Mouse (Mus musculus): ENCODE results near the gene Olfr638. TPM values are rescaled to one million over a fixed set of nuclear protein-coding genes. Genes with fewer than 3 reads are reported as not detected.

Olfr638 gene
- polyA plus RNA-seq, 1 experiment from 2014 or later: not detected

Other genes with a start within 250 kb of the Olfr638 start
- gene Olfr630, start 241.4 kb upstream of the Olfr638 start, polyA plus RNA-seq (2015; fragmentation: Nextera tagmentation; extraction: Ambion mirVana): not detected in 2 replicates
- not detected in 2 replicates for gene Olfr69, start 227.2 kb upstream of the Olfr638 start, polyA plus RNA-seq (2015; fragmentation: Nextera tagmentation; extraction: Ambion mirVana)
- not detected in 2 replicates for gene Olfr68, start 219.0 kb upstream of the Olfr638 start, polyA plus RNA-seq (2015; fragmentation: Nextera tagmentation; extraction: Ambion mirVana)
- gene Olfr67, start 206.9 kb upstream of the Olfr638 start, polyA plus RNA-seq (2015; fragmentation: Nextera tagmentation; extraction: Ambion mirVana): not detected in 2 replicates
- 2,879 and 3,105 TPM in 2 replicates for gene Hbb-bt, start 184.8 kb upstream of the Olfr638 start, polyA plus RNA-seq (2015; fragmentation: Nextera tagmentation; extraction: Ambion mirVana)
- 7,996 and 8,703 TPM in 2 replicates for gene Hbb-bs, start 170.7 kb upstream of the Olfr638 start, polyA plus RNA-seq (2015; fragmentation: Nextera tagmentation; extraction: Ambion mirVana)
- gene Hbb-bh2, start 158.2 kb upstream of the Olfr638 start, polyA plus RNA-seq (2015; fragmentation: Nextera tagmentation; extraction: Ambion mirVana): not detected in 2 replicates
- gene Hbb-bh1, start 155.6 kb upstream of the Olfr638 start, polyA plus RNA-seq (2015; fragmentation: Nextera tagmentation; extraction: Ambion mirVana): 1.8 and 2.3 TPM in 2 replicates
- 188 and 278 TPM in 2 replicates for gene Hbb-y, start 145.5 kb upstream of the Olfr638 start, polyA plus RNA-seq (2015; fragmentation: Nextera tagmentation; extraction: Ambion mirVana)
- gene Olfr66, start 112.5 kb upstream of the Olfr638 start, polyA plus RNA-seq (2015; fragmentation: Nextera tagmentation; extraction: Ambion mirVana): not detected in 2 replicates
- not detected in 2 replicates for gene Olfr64, start 104.3 kb upstream of the Olfr638 start, polyA plus RNA-seq (2015; fragmentation: Nextera tagmentation; extraction: Ambion mirVana)
- gene Olfr65, start 95.3 kb upstream of the Olfr638 start, polyA plus RNA-seq (2015; fragmentation: Nextera tagmentation; extraction: Ambion mirVana): not detected in 2 replicates
- not detected in 2 replicates for gene Olfr631, start 69.9 kb upstream of the Olfr638 start, polyA plus RNA-seq (2015; fragmentation: Nextera tagmentation; extraction: Ambion mirVana)
- not detected in 2 replicates for gene Olfr632, start 64.4 kb upstream of the Olfr638 start, polyA plus RNA-seq (2015; fragmentation: Nextera tagmentation; extraction: Ambion mirVana)
- not detected in 2 replicates for gene Olfr633, start 54.3 kb upstream of the Olfr638 start, polyA plus RNA-seq (2015; fragmentation: Nextera tagmentation; extraction: Ambion mirVana)
- not detected in 2 replicates for gene Olfr635, start 27.6 kb upstream of the Olfr638 start, polyA plus RNA-seq (2015; fragmentation: Nextera tagmentation; extraction: Ambion mirVana)
- gene Olfr639, start 18.6 kb downstream of the Olfr638 start, polyA plus RNA-seq (2015; fragmentation: Nextera tagmentation; extraction: Ambion mirVana): 0.03 TPM in 1 of 2 replicates, not detected in the other
- gene Olfr640, start 26.8 kb downstream of the Olfr638 start, polyA plus RNA-seq (2015; fragmentation: Nextera tagmentation; extraction: Ambion mirVana): not detected in 2 replicates
- not detected in 2 replicates for gene Olfr641, start 36.7 kb downstream of the Olfr638 start, polyA plus RNA-seq (2015; fragmentation: Nextera tagmentation; extraction: Ambion mirVana)
- gene Olfr642, start 53.9 kb downstream of the Olfr638 start, polyA plus RNA-seq (2015; fragmentation: Nextera tagmentation; extraction: Ambion mirVana): not detected in 2 replicates
- gene 4930516K23Rik, start 62.7 kb downstream of the Olfr638 start, polyA plus RNA-seq (2015; fragmentation: Nextera tagmentation; extraction: Ambion mirVana): not detected in 2 replicates
- not detected in 2 replicates for gene Olfr644, start 73.1 kb downstream of the Olfr638 start, polyA plus RNA-seq (2015; fragmentation: Nextera tagmentation; extraction: Ambion mirVana)
- not detected in 2 replicates for gene Olfr645, start 86.7 kb downstream of the Olfr638 start, polyA plus RNA-seq (2015; fragmentation: Nextera tagmentation; extraction: Ambion mirVana)
- not detected in 2 replicates for gene Olfr646, start 106.1 kb downstream of the Olfr638 start, polyA plus RNA-seq (2015; fragmentation: Nextera tagmentation; extraction: Ambion mirVana)
- gene Ubqln5, start 131.1 kb downstream of the Olfr638 start, polyA plus RNA-seq (2015; fragmentation: Nextera tagmentation; extraction: Ambion mirVana): not detected in 2 replicates
- not detected in 2 replicates for gene Olfr643, start 138.7 kb downstream of the Olfr638 start, polyA plus RNA-seq (2015; fragmentation: Nextera tagmentation; extraction: Ambion mirVana)
- not detected in 2 replicates for gene Ubqln3, start 144.5 kb downstream of the Olfr638 start, polyA plus RNA-seq (2015; fragmentation: Nextera tagmentation; extraction: Ambion mirVana)
- gene Ubqlnl, start 151.8 kb downstream of the Olfr638 start, polyA plus RNA-seq (2015; fragmentation: Nextera tagmentation; extraction: Ambion mirVana): not detected in 2 replicates
- not detected in 2 replicates for gene Olfm5, start 166.1 kb downstream of the Olfr638 start, polyA plus RNA-seq (2015; fragmentation: Nextera tagmentation; extraction: Ambion mirVana)
- gene Olfr648, start 184.6 kb downstream of the Olfr638 start, polyA plus RNA-seq (2015; fragmentation: Nextera tagmentation; extraction: Ambion mirVana): 0.10 and 0.14 TPM in 2 replicates
- gene Olfr649, start 197.2 kb downstream of the Olfr638 start, polyA plus RNA-seq (2015; fragmentation: Nextera tagmentation; extraction: Ambion mirVana): not detected in 2 replicates
- 1.9 and 2.2 TPM in 2 replicates for gene Trim6, start 220.0 kb downstream of the Olfr638 start, polyA plus RNA-seq (2015; fragmentation: Nextera tagmentation; extraction: Ambion mirVana)
- 2.0 and 2.1 TPM in 2 replicates for gene Trim34a, start 245.7 kb downstream of the Olfr638 start, polyA plus RNA-seq (2015; fragmentation: Nextera tagmentation; extraction: Ambion mirVana)

Measured in kidney, embryonic 15.5 days (tissue).